Mouse (Mus musculus) midbrain, embryonic 11.5 days (tissue): ENCODE measurements around the gene Specc1. TPM values are rescaled to one million over a fixed set of nuclear protein-coding genes. Genes with fewer than 3 reads are reported as not detected.
"Not testable (repeated sequence)": the region's sequence is repeated elsewhere in the genome, so short reads cannot be mapped to it uniquely, and the experiment has no call there.

Experiments used
- ATAC-seq: fragments of 200-750 bp; cut with Nextera tagmentation; 2 replicates; pipeline ENCODE4 v1.8.0; 2017; ENCODE audit warnings: moderate TSS enrichment, moderate library complexity; ENCODE audit not compliant: low FRiP score
- DNase-seq: peaks from one replicate; pipeline ENCODE4 v3.0.0; 2015; ENCODE audit warnings: low spot score; ENCODE audit errors: missing footprints
- H3K27ac ChIP-seq: fragments of 300-500 bp; sonication (generic); 2 replicates; pipeline ENCODE4 v1.5.1; 2014; ENCODE audit warnings: low read depth, low read length
- H3K27me3 ChIP-seq: fragments of 300-500 bp; sonication (generic); 2 replicates; pipeline ENCODE4 v1.6.1; 2014; ENCODE audit warnings: mild to moderate bottlenecking, low read length, moderate library complexity, mixed read lengths; ENCODE audit not compliant: control insufficient read depth, insufficient read depth
- H3K36me3 ChIP-seq: fragments of 300-500 bp; sonication (generic); 2 replicates; pipeline ENCODE4 v1.6.1; 2014; ENCODE audit warnings: mild to moderate bottlenecking, low read length, moderate library complexity, mixed read lengths; ENCODE audit not compliant: control insufficient read depth, insufficient read depth
- H3K4me1 ChIP-seq: fragments of 300-500 bp; sonication (generic); 2 replicates; pipeline ENCODE4 v1.6.1; 2014; ENCODE audit warnings: low read length; ENCODE audit not compliant: control insufficient read depth, insufficient read depth
- H3K4me2 ChIP-seq: fragments of 300-500 bp; sonication (generic); 2 replicates; pipeline ENCODE4 v1.6.1; 2014; ENCODE audit warnings: mild to moderate bottlenecking, moderate library complexity
- H3K4me3 ChIP-seq: fragments of 300-500 bp; sonication (generic); 2 replicates; pipeline ENCODE4 v1.5.1; 2014; ENCODE audit warnings: low read depth, low read length
- H3K9ac ChIP-seq: fragments of 300-500 bp; sonication (generic); 2 replicates; pipeline ENCODE4 v1.6.1; 2014; ENCODE audit warnings: low read length
- H3K9me3 ChIP-seq: fragments of 300-500 bp; sonication (generic); 2 replicates; pipeline ENCODE4 v1.6.1; 2016; ENCODE audit warnings: low read length; ENCODE audit not compliant: control insufficient read depth
- WGBS: fragments of 180-500 bp; shearing (Covaris S2); extraction: QIAGEN DNeasy Blood & Tissue Kit; methylation state at CpG from one replicate; pipeline ENCODE4 v1.1.7; 2014; 5-methylcytosine and 5-hydroxymethylcytosine counted together
- polyA plus RNA-seq: library from polyadenylated mRNA; unstranded; fragments of >200 nt; fragmentation: Nextera tagmentation; extraction: Ambion mirVana; gene quantifications from 2 replicates; pipeline ENCODE4 v1.2.1, GENCODE M21; 2014

The Specc1 gene
- polyA plus RNA-seq, 1 experiment from 2014 or later: 15.8 TPM

DNA sequence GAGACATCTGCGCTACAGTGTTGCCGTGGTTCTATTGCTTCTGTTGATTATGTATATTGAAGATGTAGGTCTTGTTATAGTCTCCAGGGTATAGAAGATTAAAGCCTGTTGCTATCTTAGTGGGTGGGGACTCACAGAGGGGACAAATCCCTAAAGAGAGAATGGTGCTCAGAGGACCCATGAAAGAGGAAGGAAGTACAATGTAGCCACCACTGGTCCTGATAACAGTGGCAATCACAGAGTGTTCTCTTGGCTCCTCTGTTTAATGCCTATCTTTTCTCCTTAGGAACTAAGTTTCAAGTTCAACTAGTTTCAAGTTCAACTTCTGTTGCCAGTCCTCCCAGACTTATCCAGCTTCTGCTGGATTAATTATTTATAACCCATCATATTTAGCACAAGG lies 13.7 kb upstream of the Specc1 start:
- H3K9me3 ChIP-seq: no peaks in the 10 kb centered on the region
- ATAC-seq: no peak
- 88% methylated on average over 2 of the region's 2 CpGs for WGBS
- no peak overlapping the region for H3K4me2 ChIP-seq
- DNase-seq: no peak
- no peaks in the 10 kb centered on the region for H3K27me3 ChIP-seq
- H3K4me1 ChIP-seq: no peaks in the 10 kb centered on the region
- no peaks in the 10 kb centered on the region for H3K36me3 ChIP-seq
- H3K4me3 ChIP-seq: no peak overlapping the region
- no peak overlapping the region for H3K27ac ChIP-seq
- no peak overlapping the region for H3K9ac ChIP-seq

DNA sequence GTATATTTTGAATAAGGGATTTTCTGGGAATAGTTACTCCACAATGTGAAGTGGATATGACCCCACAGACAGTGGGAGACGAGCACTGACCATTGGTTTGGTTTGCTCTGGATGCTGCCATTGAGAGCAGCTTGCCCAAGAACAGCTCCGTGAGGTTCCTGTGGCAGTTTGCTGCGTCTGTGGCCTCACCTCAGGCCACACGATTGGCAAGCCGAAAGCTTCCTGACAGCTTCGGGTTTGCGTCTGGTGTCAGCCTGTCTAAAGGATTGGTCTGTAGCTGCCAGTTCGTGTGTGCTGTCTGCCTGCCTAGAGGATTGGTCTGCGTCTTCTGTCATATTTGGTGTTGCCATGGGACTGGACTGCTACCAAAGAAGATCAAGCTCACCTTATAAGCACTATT lies 12.1 kb upstream of the Specc1 start:
- no peaks in the 10 kb centered on the region for H3K4me1 ChIP-seq
- 88% methylated on average over 9 of the region's 9 CpGs for WGBS
- H3K9ac ChIP-seq: no peak overlapping the region
- no peak for DNase-seq
- H3K27ac ChIP-seq: no peak overlapping the region
- ATAC-seq: no peak
- no peak overlapping the region for H3K4me2 ChIP-seq
- H3K36me3 ChIP-seq: no peaks in the 10 kb centered on the region
- no peak overlapping the region for H3K4me3 ChIP-seq
- H3K27me3 ChIP-seq: no peaks in the 10 kb centered on the region
- H3K9me3 ChIP-seq: no peaks in the 10 kb centered on the region

DNA sequence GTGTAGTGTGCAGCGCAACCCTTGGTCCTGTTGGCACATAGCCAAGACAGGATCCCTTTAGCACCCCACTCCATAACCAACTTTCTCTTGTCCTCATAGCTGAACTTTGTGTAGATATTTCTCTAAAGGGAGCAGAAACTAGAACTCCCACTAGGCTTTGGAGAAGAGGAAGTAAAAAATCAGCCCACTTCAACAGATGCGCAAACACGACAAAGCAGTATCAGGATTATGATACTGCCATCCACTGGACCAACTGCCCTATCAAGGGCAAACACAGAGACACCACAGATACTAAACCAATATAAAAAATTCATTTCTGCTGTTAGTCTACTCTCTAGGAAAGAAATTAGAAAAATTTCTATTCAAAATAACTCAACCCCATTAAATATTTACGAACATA lies 10.0 kb upstream of the Specc1 start:
- no peak for ATAC-seq

DNA sequence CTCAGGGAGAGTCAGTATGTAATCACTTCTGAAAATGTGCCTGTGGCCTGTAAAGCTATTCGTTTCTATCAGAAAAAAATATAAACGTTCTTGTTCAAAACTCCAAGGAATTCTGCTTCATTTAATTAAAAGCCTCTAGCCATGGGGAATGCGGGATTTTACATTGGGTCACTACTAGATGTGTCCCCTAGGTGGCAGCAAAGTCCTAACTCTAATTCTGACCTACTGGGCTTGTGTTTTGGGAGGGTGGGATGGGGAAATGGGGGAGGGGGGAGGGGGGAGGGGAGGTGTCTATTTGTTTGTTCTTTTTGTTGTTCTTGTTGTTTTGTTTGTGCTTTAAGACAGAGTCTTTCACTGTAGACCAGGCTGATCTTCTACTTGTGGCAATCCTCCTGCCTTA lies 7.2 kb upstream of the Specc1 start:
- WGBS: 3% methylated on average over 3 of the region's 3 CpGs
- Histone ChIP-seq H3K27me3 (no peaks in the 10 kb centered on the region), H3K36me3 (no peaks in the 10 kb centered on the region), H3K4me2 (no peak overlapping the region), H3K4me3 (no peak overlapping the region), H3K9me3 (no peaks in the 10 kb centered on the region), H3K9ac (no peak overlapping the region), H3K27ac (no peak overlapping the region), H3K4me1 (no peaks in the 10 kb centered on the region)
- DNase-seq (peak; percentile 98), ATAC-seq (no peak)

More for the DNA sequence above, 10.0 kb upstream of the Specc1 start:
- H3K9ac ChIP-seq: no peak overlapping the region
- no peaks in the 10 kb centered on the region for H3K4me1 ChIP-seq
- no peaks in the 10 kb centered on the region for H3K36me3 ChIP-seq
- H3K9me3 ChIP-seq: no peaks in the 10 kb centered on the region
- H3K4me2 ChIP-seq: no peak overlapping the region
- H3K4me3 ChIP-seq: no peak overlapping the region
- DNase-seq: no peak
- 91% methylated on average over 4 of the region's 4 CpGs for WGBS
- H3K27me3 ChIP-seq: no peaks in the 10 kb centered on the region
- H3K27ac ChIP-seq: no peak overlapping the region

DNA sequence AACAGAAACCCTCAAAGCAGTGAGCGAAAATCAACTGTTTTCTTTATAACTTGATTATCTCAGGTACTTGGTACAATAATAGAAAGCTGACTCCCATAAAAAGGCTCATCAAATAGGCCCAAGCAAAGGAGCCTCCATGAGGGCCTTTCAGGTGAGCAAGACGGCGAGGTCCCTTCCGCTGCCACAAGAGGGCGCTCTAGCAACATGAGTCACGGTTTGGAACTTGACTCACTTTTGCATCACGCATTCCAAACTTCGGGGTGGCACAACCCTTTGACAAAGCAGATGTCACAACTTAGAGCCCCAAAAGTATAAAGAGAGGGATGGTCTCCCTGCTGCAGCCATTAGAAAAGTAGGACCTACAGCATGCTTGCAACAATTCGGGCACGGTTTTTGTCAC lies 5.9 kb upstream of the Specc1 start:
- no peak overlapping the region for H3K27ac ChIP-seq
- H3K27me3 ChIP-seq: no peaks in the 10 kb centered on the region
- no peak overlapping the region for H3K4me3 ChIP-seq
- no peaks in the 10 kb centered on the region for H3K36me3 ChIP-seq
- 21% methylated on average over 10 of the region's 10 CpGs for WGBS
- H3K9me3 ChIP-seq: no peaks in the 10 kb centered on the region
- ATAC-seq (no peak), DNase-seq (peak; percentile 98)
- no peaks in the 10 kb centered on the region for H3K4me1 ChIP-seq
- no peak overlapping the region for H3K4me2 ChIP-seq
- no peak overlapping the region for H3K9ac ChIP-seq

DNA sequence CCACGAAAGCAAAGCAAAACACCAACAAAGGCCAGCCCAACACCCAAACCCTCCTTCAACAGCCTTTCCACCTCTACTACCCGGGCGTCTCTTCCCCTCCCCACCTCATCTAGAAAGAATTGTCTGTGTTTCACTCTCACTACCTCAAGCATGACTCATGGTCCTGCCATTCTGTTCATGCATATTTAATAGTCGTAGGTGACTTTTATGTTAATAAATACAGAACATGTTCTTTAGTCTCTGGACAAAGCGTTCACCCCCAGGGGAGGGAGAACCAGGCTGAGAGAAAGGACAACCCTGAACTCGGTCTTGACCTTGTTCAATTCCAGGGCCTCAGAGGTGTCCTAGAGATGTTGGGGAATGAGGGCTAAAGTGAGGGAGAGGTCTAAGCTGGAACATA lies 1.4 kb upstream of the Specc1 start:
- Histone ChIP-seq H3K27ac (no peak overlapping the region), H3K36me3 (no peaks in the 10 kb centered on the region), H3K4me1 (no peaks in the 10 kb centered on the region), H3K27me3 (peaks cover 15% of the 10 kb centered on the region; the same call in 1 of the 2 replicates), H3K9ac (no peak overlapping the region), H3K9me3 (no peaks in the 10 kb centered on the region), H3K4me3 (no peak overlapping the region), H3K4me2 (no peak overlapping the region)
- DNase-seq (no peak), ATAC-seq (no peak)
- WGBS: 80% methylated on average over 6 of the region's 6 CpGs

DNA sequence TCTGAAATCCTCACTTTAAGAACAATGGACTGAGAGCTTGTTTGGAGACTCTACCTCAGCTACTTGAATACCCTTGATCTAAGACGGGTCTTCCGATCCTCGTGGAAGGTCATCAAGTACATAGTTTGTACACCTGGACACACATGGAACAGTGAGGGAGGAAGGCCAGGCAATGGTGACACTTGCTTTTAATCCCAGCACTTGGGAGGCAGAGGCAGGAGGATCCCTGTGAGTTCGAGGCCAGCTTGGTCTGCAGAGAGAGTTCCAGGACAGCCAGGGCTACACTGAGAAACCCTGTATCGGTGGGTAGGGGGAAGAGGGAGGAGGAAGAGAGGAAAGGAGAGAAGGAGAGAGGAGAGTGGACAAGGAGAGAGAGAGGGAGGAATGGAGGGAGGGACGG lies 612 bp upstream of the Specc1 start:
- WGBS: 81% methylated on average over 6 of the region's 6 CpGs
- no peak overlapping the region for H3K9ac ChIP-seq
- peaks cover 15% of the 10 kb centered on the region; the same call in 1 of the 2 replicates for H3K27me3 ChIP-seq
- no peak overlapping the region for H3K4me3 ChIP-seq
- no peaks in the 10 kb centered on the region for H3K36me3 ChIP-seq
- no peak overlapping the region for H3K27ac ChIP-seq
- H3K9me3 ChIP-seq: no peaks in the 10 kb centered on the region
- H3K4me2 ChIP-seq: no peak overlapping the region; the same call in 1 of the 2 replicates
- DNase-seq (no peak), ATAC-seq (peak; percentile 27; the same call in 1 of the 2 replicates)
- H3K4me1 ChIP-seq: no peaks in the 10 kb centered on the region

DNA sequence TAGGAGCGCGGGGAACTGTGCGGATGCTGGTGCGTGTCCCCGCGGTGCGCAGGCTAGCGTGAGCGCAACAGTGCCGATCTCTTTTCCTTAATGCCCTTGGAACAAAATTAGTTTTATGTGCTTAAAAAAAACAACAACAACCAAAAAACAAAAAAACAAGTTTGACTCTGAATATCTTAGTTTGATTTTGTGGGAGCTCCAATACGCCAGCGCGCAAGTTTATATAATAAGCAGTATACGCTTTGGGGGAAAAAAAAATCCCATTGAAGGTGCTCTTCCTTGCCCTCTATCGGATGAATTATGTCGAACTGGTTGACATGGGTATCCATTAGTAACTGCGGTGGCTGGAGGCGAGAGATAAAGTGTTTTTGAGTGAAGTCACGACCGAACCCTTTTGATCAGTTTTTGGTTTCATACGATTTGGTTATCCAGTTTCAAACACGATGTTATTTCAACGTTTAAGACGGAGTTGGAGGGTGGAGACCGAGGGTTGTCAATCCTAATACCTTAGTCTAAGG lies 792 bp downstream of the Specc1 start:
- DNase-seq: peak; percentile 94
- no peaks in the 10 kb centered on the region for H3K36me3 ChIP-seq
- H3K9me3 ChIP-seq: no peaks in the 10 kb centered on the region
- no peak overlapping the region for H3K27ac ChIP-seq
- H3K9ac ChIP-seq: peak overlapping the region; percentile 61; the same call in 1 of the 2 replicates
- peak overlapping the region; percentile 62 for H3K4me3 ChIP-seq
- H3K4me2 ChIP-seq: peak overlapping the region; percentile 100
- H3K27me3 ChIP-seq: peaks cover 15% of the 10 kb centered on the region; the same call in 1 of the 2 replicates
- no peak for ATAC-seq
- 7% methylated on average over 25 of the region's 25 CpGs for WGBS
- H3K4me1 ChIP-seq: no peaks in the 10 kb centered on the region

DNA sequence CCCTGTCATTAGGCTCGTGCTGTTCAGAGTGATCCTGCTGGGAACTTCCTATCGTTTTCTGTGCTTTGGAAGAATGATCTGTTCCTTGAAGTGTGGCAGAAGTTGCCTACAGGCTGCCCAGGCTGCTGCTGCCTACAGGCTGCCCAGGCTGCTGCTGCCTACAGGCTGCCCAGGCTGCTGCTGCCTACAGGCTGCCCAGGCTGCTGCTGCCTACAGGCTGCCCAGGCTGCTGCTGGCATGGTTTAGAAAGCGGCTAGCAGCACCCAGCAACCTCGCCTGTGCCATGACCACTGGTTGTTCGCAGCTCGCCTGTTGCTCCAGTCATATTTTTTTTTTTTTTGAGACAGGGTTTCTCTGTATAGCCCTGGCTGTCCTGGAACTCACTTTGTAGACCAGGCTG lies 2.1 kb downstream of the Specc1 start:
- DNase-seq, H3K4me3 ChIP-seq, H3K9ac ChIP-seq, H3K4me2 ChIP-seq, H3K9me3 ChIP-seq, H3K4me1 ChIP-seq, H3K36me3 ChIP-seq, ATAC-seq, H3K27ac ChIP-seq: not testable (repeated sequence)
- H3K27me3 ChIP-seq: peaks cover 15% of the 10 kb centered on the region; the same call in 1 of the 2 replicates
- WGBS: 74% methylated on average over 6 of the region's 6 CpGs
